Mouse (Mus musculus) mesoderm, embryonic 11.5 days (tissue): Measurements from ENCODE around the gene Slc2a10.

ENCODE experiments used
- DNase-seq: peaks from one replicate; pipeline ENCODE4 v3.0.0-alpha.2; 2012; ENCODE audit warnings: low read depth, low spot score

Slc2a10 gene

GRCm38 (mm10) chr2:165503259-165504203 is at the start of gene Slc2a10:
Gene Slc2a10, plus strand, starts transcription at chr2:165503787.
- DNase-seq = peak; percentile 26

DNA sequence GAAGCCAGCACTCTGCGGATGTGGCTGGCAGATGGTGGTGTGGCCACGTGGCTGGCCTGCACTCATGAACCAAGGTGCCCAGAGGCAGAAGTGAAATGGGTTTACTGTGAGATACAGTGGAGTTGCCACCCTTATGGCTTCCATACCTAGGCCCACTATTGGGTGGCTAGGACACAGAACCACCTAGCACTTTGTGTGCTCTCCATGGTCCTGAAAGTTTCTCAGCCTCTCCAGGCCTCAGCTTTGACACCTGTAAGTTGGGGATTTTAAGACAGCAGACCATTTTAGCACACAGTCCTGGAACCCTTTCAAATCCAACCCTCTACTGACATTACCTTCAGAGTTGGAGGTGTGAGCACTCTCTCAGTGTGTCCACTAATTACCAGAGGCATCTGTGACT is 46.9 kb upstream of the Slc2a10 start:
- DNase-seq = peak; percentile 66

DNA sequence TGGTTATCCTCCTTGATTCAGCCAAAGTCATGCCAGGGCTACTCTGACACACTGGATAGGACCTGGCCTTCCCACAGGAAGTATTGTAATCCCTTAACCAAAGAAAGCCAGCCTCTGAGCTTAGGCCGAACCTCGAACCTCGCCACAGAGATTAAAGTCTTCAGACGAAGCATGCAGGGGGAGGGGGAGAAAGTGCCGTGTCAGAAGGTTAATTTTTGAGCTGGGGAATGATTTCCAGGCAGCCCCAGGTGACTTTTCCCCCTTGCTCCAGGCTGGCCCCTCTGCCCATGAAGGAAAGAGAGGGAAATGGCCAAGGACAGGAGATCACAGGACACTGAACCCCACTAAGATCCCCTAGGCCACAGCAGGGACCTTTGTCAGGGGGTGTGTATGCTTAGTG is 45.4 kb upstream of the Slc2a10 start:
- no peak for DNase-seq

DNA sequence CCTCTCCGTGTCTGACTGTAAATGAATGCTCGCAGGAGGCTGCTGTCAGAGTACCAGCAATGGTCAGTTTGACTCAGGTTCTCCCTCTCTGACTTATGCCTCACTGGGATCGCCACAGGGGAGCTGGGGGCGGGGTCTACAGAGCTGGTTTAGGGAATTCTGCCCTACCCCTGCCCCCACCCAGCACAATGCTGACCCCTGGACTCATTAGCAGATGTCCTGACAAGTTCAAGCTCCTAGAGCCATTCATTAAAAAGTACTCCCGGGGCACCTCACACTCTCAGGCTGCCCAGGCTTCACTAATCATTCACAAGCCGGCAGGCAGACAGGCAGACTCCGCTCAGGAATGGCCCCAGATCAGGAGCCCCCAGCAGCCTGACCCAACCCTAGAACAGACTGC is 43.9 kb upstream of the Slc2a10 start:
- peak; percentile 23 for DNase-seq

DNA sequence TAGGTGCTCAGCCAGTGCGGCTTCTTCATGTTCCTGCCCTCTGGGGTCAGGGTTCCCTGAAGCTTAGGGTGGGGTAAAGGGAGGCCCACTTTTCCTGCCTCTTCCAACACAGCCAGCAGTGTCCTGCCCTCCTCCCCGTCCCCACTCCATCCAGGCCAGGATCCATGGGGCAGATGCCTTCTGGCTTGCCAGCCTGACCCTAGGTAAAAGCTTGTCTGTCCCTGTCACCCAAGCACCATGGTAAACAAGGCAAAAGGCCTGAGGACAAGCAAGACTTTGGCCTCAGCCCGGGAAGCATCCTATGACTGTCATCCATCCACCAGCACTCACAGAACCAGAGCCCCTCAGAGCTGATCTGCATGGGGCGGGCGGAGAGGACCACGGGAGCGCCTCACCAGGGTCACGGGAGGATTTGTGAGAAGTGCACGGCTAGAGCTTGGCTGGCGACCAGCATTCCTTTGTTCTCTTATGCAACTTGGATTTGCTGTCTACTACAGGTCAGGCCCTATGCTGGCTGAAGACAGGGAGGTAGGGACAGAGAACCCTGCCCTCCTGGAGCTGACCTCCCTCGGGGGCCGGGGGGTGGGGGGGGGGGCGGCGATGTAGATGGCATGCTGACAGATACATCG is 35.6 kb upstream of the Slc2a10 start:
- DNase-seq = peak; percentile 16

- DNase-seq = no peak
Measured at GRCm38 (mm10) chr2:165470167-165470566, 33.4 kb upstream of the Slc2a10 start.

DNA sequence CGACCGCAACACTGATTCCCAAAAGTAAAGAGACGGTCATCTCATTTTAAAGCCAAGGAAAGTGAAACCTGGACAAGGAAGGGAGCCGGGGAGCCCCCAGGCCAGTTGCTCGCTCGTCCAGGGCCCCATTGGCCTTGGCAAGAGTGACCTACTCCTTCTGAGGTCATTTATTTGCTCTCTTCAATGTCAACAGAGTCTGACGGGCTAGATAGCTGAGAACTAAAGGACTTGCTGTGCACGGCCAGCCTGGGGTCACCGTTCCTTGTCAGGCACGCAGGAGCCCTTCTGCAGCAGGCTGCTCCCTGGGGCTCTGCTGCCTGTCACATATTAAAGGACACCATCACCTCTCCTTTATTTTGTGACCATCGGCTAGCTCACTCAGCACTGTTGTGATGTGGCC is 31.6 kb upstream of the Slc2a10 start:
- no peak for DNase-seq

DNA sequence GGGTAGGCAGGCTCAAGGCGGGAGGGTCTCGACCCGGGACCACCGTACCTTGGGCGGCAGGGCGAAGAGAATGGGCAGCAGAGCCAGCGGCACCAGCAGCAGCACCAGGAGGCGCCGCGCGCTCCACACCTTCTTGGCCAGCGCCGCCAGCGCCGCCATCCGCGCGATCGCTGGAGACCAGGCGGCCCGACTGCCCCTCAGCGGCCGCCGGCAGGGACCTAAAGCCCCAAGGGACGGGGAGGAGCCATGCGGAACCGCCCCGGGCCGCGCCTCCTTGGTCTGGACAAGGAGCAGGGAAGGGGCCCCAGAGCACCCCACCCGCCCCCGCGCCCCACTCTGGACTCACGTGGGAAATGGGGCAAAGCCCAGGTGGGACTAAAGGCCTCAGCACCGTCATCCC is 30.6 kb upstream of the Slc2a10 start, which contains the start of gene Slc13a3:
TSS of gene Slc13a3 (minus strand) at position 228 of the 400 bp plus-strand sequence.
- DNase-seq = peak; percentile 34

- no peak for DNase-seq
Measured at GRCm38 (mm10) chr2:165475412-165475811, 28.2 kb upstream of the Slc2a10 start.

GRCm38 (mm10) chr2:165475850-165476249 is 27.7 kb upstream of the Slc2a10 start:
- no peak for DNase-seq

DNA sequence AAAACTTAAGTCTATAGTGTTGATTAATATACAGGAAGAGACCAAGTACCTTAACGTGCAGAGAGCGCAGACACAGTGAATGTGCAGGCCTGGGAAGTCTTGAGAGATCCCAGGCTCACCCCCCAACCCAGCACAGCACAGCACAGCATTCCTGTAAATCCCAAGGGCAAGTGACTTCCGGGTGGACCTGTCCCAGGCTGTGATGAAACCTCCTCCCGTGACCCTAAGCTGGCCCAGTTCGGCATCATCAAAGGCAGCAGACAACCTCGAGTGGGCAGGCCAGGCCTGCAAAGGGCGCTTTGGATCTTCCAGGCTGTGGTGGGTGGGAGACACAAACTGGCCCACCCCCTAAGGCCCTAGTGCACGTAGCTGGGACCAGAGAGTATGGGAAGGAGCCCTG is 21.6 kb upstream of the Slc2a10 start:
- no peak for DNase-seq

- no peak for DNase-seq
Measured at GRCm38 (mm10) chr2:165484152-165484551, 19.4 kb upstream of the Slc2a10 start.

DNA sequence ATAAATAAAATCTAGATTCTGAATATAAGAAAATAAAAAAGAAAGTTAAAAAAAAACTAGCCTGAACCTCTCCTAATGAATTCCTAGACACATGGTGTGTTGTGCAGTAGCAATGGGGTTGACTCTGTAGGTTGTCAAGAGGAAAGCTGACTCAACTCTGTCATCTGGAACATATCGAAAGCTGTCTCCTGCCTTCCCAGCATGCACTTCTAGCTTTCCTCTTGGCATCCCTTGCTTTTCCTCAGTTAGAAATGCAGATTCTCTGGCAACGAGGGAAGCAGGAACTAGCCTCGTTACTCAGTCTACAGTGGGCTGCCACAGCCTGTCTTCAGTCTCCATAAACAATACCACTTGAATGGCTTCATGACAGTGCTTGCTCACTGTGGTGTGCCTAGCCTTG is 17.8 kb upstream of the Slc2a10 start:
- no peak for DNase-seq

DNA sequence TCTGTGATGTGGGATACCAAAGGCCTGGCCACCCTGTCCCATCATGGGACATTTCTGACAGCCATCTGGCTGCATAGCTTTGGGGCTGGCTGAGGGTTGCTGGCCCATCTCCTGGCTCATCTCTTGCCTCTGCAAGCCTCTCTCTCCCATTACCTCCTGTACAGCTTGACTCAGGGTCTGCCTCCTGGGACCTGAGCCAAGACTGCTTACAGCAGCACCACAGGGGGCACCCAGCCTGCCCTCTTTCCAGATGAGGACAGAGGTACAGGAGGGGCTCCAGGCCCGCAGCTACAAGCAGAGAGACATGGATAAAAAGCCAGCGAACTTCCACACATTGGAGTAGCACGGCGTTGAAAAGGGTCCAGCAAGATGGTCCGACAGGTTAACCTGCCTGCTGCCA is 17.2 kb upstream of the Slc2a10 start:
- DNase-seq = no peak

DNA sequence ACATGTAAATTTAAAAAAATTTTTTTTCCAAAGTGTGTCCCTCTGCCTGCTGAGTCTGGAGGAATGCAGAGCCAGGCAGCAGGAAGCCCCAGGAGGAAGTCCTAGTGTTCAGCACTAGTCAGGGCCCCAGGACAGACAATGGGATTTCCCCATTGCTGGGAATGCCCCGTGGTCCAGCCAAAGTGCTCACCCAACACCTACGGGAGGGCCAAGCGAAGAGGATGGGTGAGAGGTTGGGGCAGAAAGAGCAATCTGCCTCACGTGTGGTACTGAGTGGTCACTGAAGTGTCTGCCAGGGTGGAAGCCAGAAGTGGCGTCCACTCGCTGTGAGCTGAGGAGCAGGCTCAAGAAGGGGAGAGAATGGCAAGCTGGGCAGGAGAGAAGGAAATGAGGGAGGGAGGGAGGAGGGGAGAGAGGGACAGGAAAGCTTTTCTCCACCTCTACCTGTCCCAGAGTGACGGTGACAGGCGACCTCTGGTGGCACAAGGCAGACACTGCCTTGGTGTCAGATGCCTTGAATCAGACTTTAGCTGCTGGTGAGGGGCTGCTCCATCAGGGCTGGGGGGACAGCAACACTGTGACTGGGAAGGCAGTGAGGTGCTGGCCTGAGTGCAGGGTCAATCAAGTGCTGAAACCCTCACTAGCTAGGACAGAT is 16.6 kb upstream of the Slc2a10 start:
- DNase-seq = peak; percentile 65

DNA sequence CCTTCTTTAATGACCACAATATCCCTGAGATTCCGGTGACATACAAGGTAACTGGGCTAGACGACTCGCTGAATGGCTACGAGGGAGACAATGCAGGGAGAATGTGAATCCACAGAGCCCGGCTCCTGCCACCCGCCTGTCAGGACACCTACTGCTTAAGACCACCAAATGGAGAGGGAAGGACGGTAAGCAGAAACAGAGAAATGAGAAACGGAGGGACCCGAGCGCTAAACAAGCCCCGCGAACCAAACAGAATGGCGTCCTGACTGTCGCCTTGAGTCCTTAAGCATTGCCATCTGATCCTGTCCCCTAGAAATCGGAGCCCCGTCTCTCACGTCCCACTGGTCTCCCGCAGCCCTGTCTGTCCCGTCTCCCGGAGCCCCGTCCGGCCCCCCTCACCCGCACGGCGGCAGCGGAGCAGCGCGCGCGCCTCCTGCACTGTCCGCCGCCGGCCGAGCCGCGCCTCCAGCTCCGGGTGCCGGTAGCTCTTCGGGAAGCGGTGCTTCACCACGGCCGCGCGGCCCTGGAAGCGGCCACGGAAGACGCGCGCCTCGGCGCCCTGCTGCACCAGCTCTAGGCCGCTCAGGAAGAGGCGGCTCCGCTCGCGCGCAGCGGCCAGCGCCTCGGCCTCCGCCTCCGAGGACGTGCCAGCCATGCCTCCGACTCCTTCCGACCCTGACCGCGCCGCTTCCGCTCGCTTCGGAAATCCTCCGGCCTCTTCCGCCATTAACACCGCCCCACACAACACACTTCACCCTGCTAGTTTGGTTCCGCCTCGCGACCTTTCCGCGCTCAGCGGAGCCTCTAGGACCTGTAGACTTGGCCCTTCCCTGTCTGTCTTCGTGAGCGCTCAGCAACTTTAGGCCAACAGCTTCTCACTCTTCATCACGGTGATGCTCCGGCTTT is 10.7 kb upstream of the Slc2a10 start, which contains the start of gene Trp53rka:
TSS of gene Trp53rka (minus strand) at position 677 of the 906 bp plus-strand sequence.
- peak; percentile 68 for DNase-seq

GRCm38 (mm10) chr2:165493587-165494210 is 9.9 kb upstream of the Slc2a10 start:
- peak; percentile 60 for DNase-seq

GRCm38 (mm10) chr2:165494495-165494894 is 9.1 kb upstream of the Slc2a10 start:
- DNase-seq = no peak

GRCm38 (mm10) chr2:165496251-165496650 is 7.3 kb upstream of the Slc2a10 start:
- DNase-seq = peak; percentile 46

DNA sequence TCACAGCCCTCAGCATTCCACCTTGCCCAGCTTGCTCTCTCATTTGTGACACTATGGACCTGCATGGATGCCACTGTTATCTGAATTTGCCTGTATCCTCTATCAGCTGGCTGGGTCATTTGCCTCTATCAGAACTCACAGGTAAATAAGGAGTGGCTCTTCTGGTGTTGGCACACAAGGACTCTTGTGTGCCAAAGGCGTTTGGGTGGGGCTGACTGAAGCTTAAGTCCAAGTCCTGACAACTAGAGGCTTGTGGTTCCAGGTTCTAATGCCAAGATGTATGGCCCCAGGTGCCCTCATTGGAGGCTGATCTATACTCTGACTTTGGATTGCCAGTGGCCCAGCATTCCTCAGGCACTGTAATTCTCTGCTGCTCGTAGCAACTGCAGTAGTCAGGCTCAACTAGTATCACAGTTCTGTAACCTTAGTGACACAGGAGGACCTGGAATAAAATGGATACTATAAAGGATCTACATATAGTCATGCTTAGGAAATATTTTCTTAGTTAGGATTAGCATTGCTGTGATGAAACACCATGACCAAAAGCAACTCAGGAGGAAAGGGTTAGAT is 5.8 kb upstream of the Slc2a10 start:
- no peak for DNase-seq
